Mouse (Mus musculus) frontal cortex, adult 2 months (tissue): ENCODE measurements around the gene Dbp. TPM values are rescaled to one million over a fixed set of nuclear protein-coding genes. Genes with fewer than 3 reads are reported as not detected.
"Not testable (repeated sequence)": the region's sequence is repeated elsewhere in the genome, so short reads cannot be mapped to it uniquely, and the experiment has no call there.

Experiments used
- DNase-seq, 2 experiments: peaks; one replicate each; pipeline ENCODE4 v3.0.0; 2022; ENCODE audit warnings: low spot score in 1 of 2; ENCODE audit errors: extremely low spot score in 1 of 2
- polyA plus RNA-seq: library from polyadenylated mRNA; depleted of rRNA; stranded (reverse); fragments of >200 nt; gene quantifications from 2 replicates; pipeline ENCODE4 v1.2.3, GENCODE M21; 2012; rRNA removed

The Dbp gene
- polyA plus RNA-seq: 208 and 221 TPM in 2 replicates

DNA sequence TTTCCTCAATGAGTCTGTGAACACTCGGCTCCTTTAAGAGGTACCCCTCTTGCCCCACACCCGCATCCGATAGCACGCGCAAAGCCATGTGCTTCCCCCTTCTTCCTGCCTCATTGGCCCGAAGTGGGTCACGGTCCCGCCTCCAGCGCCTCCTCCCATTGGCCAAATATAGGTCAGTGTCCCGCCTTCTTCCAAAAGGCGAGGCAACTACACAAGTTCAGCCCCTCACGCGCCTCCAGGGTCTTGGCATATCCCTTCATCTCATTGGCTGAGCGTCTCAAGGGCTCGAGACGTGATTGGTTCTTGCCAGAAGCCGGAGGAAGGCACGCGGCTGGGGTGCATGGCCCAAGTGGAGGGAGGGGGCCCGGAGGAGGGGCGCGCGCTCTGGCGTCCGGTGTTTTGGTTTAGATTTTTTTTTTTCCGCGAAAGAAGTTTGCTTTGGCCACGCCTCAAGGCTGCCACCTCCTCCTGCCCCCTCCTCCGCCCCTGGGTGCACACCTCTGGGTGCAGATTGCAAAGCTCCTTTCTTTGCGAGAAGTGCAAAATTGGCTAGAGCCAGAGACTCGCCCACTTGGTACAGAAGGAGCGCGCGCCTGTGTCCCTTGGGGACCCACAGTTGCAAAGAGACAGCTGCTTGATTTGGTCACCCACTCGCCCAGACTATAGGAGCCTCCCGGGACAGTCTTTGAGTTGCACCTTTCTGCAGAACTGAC is at the start of gene Dbp:
Gene Dbp (plus strand): TSS at position 359 of the 713 bp plus-strand sequence.
- peak; percentile 100 for DNase-seq

DNA sequence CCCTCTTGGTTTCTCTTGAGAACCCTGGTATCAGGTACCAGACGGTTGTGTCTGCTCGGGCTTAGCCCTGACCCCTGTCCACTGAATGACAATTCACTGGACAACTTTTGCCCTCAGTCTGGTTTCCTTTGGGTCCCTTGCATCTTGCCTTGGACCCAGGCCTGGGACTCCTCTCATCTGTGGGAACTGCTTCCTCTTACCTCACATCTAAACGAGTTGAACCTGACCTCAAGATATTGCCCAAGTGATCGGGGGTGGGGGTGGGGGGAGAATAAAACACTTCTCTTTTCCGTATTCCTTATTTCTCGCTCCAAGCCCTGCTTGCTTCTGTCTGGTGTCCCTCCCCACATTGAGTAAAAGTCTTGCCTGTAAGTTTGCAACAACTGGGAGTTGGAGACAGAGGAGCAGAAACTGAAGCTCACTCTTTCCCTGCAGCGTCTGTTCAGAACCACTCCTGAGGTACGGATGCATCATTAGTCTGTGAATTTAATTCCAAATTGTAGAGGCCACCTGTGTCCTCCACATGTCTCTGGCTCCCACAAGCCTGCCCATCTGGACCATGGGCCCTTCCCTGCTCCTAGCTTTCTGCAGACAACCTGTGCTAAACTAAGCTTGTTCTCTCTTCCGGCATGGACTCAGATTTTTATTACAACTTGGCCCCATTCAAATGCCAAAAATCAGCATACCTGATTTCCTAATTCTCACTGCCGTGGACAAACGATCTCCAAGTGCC is 44.0 kb upstream of the Dbp start:
- DNase-seq: no peak

DNA sequence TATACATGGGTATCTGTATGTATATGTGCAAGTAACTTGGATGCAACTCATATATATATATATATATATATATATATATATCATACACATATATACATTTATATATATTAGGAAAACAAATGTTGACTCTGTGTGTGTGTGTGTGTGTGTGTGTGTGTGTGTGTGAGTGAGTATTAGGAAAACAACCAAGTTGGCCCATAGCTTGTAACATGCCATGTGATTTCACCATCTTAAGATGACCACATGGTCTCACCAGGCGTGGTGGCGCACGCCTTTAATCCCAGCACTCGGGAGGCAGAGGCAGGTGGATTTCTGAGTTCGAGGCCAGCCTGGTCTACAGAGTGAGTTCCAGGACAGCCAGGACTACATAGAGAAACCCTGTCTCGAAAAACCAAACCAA is 43.2 kb upstream of the Dbp start:
- DNase-seq: not testable (repeated sequence)

DNA sequence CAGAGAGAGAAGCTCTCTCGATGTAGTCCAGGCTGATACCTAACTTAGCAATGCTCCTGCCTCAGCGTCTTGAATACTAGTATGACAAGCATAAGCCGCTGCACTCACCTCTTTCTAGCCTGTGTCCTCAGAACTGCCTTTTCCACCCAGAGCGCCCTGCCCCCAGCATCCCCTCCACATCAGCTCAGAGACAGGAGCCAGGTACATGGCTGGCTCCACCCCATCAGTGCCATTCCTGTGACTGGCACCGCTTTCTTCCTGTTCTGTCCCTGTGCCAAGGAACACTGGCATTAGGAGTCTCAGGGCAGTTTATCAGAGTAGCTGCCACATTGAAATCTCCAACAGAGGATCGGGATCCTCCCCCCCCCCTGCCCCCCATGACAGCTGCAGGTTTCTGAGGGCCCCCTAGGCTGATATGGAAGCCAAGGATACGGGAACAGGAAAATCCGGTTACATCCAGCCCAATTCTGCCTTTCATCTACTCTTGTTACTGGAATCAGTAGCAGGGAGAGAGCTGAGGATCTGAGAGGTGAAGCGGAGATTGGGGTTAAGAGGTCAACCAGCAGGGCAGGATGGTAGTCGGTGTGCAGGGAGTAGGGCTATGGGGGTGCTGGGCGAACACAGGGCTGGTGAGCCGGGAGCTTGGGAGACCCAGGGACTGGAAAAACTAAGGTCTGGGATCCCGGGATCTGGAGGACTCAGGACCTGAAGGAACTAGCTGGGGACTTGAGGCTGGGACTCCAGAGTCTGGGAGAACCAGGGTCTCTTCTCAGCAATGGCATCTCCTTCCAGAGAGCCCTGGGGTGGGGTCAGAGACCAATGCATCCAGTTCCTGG is 39.4 kb upstream of the Dbp start:
- DNase-seq: no peak

DNA sequence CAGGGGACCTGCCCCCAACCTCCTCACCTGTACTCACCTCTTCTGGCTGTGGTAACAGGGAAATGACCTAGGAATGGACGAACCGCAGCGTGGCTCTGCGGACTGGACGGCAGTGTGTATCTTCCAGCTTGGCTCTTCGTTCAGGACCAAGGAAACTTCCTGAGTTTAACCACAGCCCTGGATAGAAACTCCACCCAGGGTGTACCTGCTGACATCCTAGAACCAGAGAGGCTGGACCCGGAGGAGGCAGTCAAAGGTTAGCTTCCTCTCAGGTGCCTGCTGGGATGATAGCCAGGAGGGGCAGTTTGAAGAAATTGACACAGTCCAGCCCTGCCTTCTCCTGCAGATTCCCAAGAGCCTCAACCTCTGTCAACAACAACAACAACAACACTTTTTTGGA is 38.7 kb upstream of the Dbp start, which contains the start of gene Fut2:
Gene Fut2 (minus strand): TSS at position 234 of the 400 bp plus-strand sequence.
- DNase-seq: no peak

DNA sequence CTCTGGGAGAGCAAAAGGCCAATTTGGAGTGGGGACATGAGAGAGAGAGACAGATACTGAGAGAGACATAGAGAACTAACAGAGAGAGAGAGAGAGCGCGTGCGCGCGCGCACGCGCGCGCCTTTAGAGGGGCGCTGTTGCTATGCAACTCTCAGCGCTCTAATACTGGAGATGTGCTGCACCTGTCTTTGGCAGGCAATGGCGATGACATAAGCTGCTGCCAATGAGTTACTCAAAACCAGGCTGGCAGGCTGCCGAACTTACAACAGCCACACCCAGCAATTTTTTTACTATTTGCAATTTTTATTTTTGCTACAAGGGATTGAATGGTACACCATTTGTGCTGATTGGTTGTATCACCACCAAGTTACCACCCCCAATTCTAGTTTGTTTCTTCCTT is 37.1 kb upstream of the Dbp start:
- DNase-seq: no peak

DNA sequence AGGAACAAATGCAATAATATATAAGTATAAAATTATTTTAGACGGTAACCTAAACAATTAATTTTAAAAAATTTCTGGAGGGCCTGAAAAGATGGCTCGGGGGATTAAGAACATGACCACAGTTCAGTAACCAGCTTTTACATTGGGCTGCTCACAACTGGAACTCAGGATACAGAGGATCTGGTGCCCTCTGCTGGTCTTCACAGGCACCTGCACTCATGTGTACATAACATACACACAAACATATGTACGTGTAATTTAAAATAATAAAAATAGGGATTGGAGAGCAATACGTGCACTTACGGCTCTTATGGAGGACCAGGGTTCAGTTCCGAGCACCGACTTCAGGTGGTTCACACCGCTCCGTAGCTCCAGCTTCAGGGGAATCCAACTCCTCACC is 36.0 kb upstream of the Dbp start:
- DNase-seq: no peak

DNA sequence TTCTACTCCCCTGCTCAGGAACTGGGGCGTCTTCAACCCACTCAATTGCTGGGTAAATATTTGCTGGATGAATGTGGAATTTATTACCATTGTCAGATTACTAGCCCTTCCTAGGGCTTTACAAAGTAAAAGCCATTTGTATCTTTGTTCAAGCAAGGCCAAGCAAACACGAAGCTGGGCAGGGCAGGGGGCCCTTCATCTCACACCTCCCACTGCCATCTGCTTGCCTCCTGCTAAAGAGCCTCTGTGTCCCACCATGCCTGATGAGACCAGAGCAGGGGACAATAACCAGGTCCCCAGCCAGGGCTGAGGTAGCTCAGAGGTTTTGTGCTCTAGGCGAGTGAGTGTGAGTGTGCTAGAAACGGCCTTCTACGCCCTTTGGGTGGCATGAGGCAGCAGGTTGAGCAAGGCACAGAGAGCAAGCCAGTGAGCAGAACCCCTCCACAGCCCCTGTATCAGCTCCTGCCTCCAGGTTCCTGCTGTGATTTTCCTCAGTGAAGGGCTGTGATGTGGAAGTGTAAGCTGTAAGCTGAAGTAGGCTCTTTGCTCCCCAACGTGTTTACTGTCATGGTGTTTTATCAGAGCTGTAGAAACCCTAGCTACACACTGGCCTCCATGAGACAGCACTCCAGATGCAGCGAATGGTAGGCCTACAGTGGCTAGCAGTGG is 27.1 kb upstream of the Dbp start:
- DNase-seq: no peak

DNA sequence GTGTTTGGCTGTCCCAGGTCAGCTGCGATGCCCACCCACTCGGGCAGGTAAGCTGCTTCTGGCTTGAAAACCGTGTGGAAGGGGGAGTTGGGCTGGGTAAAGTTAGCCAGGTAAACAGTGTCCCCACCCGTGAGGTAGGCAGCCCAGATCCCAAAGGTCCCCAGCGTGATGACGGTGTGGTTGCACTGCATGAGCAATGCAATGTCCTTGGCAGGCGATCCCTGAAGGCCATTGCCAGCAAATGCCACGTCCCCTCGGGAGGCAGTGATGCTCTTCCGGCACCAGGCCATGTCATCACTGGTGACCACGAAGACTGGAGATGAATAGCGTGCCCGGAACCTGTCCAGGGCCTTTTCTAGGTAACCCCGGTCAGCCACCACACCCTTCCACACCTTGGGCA is 26.4 kb upstream of the Dbp start:
- DNase-seq: no peak

DNA sequence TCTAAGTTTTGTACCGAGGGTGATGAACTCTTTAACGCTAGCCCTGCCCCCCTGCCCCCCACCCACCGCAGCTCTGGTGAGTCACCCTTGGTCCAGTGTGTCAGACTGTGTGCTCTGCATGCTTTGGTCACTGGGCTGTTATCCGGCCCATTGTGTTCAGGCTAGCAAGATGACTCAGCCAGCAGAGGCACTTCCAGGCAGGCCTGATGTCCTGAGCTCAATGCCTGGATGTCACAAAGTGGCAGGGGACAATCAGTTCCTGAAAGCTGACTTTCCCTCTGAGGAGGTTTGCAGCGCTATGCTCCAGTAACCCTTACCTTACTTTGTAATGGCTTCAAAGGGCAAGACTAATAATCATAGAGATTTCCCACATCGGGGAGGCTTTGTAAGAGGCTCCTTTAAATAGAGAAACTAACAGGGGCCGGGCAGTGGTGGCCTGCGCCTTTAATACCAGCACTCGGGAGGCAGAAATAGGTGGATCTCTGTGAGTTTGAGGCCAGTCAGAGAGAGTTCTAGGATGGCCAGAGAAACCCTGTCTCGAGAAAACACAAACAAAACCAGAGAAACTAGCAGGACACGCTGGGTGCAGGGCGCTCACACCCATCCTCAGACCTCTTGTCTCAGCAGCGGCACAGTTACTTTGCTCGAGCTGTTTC is 24.8 kb upstream of the Dbp start:
- no peak for DNase-seq

DNA sequence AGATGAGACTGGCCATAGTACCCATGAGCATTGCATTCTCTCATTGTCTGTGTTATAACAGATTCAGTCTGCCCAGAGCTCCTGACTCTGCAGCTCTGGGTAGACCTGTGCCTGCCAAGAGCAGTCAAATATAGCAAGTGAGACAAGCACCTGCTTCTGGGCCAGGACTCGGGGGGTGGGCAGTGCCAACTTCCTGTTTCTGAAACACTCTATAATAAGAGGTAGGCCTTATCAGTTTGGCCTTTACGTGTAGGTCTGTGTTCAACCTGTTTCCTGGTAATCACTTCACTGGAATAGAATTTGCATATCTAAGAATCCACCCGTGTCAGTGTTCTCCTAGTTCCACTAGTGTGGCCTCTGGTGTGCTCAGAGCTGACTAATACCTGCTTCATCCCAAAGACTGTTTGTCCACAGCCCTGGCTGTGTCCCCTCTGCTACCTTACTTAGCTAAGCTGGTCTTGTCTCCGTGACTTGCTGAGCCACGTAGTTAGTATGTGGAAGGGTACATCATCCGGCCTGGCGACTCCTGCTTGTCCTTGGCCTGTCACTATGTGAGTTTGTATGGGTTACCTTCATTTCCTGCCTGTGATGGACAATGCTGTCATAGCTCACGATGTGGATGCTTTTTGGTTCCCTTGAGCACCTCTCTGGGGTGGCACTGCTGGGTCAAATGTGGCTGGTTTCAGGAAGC is 23.7 kb upstream of the Dbp start:
- no peak for DNase-seq

DNA sequence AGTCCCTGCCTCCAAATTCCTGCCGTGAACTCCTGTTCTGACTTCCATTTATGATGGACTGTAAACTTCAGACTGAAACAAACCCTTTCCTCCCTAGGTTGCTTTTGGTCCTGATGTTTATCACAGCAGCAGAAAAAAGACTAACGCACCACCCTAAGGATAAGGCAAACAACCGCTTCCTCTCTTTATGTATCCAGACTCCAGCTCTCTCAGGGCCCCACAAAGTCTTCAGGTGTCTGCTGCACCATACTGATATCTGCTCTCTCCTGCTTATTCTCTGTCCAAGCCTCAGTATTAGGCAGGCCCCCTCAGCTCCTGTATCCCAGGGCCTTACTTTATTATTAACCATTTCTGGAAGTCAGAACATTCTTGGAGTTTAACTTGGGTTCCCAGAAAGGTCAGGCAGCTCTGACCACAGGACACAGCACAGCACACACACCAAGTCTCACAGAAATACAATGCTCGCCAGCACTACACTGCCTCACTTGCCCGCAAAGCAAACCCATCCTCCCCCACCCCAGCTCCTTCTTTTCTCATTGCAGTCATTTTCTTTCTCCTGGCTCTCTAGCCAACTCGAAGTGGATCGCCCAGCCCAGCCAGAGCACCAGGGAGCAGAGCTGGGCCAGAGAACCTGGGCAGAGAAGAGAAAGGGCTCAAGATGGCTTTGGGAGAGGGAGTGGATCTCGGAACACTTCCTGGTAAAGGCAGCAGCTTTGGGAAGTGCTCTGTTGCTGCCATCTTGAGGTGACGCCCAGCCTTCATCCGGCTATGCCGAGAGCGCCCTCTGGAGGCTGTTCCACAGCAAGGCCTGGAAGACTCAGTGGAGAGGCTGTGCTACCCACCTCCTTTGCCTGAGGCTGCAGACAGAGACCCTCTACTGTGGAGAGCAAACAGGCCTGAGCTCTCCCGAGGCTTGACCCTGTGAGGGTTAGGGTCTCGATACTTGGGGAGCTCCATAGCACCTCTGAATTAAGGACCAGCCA is 22.5 kb upstream of the Dbp start:
- DNase-seq: peak in 1 of 2 experiments; percentile 93

DNA sequence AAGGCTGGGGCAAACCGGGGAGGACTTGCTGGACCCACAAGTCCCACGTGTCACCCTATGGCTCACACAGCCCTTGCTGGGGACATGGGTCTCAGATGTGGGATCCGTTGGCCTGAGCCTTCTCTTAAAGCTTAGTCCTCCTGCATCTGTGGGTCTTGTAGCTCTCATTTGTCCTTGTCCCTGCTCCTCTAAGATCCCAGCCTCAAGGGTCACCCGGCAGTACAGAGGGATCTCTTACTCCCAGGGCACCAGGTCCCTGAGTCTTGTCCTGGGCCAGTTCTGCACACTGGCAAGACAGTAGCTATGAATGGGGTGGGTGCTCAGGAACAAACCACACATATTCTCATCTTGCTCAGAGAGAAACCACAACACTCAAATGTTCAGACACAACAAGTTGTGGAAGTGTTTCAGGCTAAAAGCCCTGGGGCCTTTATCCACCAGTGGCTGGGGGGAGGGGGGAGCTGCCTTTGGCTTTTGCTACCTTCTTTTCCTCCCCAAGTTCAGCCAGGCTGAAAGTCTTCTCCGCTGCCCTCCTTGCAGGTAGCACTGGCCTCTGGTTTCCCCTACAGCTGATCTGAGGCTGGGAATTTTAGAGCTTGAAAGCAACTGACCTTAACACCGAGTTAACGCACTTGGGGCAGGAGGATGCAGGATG is 21.4 kb upstream of the Dbp start, which contains the start of gene Ntn5:
Gene Ntn5 (plus strand): TSS at position 627 of the 655 bp plus-strand sequence.
- no peak for DNase-seq

DNA sequence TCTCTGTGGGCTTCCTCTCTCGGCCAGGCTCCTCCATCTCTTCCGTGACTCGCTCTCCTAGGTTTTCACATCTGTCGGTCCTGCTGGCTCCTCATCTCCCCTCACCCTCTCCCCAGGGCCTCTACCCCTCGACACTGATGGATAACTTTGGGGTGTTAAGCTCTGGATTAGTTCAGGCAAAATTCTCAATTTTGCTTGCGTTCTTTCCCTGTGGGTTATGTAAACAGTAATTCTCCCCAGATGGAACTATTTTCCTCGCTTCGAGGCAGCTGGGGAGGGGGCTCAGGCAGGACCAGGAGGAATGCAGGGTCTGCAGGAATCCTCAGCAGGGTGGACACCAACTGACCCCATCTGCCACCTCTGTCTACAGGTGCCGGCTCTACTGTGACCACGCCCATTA is 19.1 kb upstream of the Dbp start:
- no peak for DNase-seq

DNA sequence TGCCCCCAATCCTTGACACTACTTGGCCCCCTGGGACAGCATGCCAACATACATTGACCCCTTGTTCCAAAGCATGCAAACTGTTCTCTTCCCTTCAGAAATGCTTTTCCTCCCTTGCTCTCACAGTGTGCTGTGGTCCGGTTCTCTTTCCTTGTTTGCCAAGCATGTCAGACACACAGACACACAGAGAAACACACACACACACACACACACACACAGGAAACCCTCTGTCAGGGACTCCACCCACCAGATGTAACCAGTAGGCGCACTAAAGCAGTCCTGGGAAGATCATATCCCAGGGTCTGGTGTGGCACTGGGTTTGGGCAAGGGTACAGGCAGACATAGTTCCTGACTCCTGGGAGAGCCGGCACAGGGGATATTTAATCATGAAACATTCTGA is 18.0 kb upstream of the Dbp start:
- no peak for DNase-seq

DNA sequence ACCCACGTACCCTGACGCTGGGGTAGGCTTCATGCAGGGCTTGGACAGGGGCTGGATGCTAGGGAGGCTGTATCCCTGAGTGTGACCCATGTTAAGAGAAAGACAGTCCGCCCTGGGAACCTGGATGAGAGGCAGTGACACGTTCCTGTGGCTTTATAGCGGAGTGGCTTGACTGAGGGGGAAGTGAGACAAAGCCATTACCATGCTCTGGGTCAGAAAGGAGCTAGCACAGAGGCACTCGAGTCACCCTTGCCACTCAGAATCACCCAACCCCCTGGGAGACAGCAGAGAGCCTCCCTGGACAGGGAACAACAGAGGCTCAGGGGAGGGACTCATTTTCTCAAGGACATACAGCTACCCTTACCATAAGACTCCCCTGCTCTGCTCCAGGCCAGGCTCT is 15.8 kb upstream of the Dbp start:
- DNase-seq: no peak

DNA sequence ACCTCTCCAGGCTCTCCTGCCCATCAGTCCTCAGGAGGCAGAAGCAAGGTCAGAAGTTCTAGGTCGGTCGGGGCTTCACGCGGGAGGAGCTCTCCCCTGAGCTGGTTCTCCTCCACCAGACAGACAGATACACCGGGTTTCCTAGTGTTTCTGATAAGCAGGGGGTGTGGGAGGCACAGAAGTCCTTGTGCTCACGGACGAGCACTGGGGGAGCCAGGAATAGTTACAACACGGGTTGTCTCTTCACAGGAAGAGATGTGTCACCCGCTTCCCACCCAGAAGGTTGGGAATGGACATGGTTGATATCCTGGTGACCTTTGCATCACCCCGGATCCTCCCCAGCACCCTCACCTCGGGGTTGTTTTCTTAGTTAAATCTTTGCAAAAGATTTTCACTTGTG is 15.1 kb upstream of the Dbp start:
- DNase-seq: no peak

DNA sequence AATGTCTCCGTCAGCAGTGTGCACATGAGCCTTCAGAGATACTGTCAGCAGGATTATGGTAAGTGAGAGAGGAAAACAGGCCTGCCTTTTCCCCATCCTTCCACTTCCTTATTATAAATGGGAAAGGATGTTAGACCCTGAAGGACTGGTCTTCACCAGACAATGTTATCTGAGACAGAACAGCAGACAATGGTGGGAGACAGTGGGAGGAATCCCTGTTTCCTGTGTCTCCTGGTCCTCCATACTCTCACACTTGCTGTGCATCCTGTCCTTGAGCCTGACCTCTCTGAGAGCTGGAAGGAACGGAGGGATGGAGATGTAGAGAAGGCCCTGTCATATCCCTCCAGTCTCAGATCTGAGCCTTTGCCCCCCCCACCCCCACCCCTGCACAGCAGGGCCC is 12.5 kb upstream of the Dbp start:
- DNase-seq: no peak
